Mouse (Mus musculus) lung, postnatal 14 days (tissue): Measurements from ENCODE around the gene Tmem45a2.
"Not testable (repeated sequence)": the region's sequence is repeated elsewhere in the genome, so short reads cannot be mapped to it uniquely, and the experiment has no call there.

Experiments used
- DNase-seq: peaks from one replicate; pipeline ENCODE4 v3.0.0; 2021

Gene Tmem45a2

DNA sequence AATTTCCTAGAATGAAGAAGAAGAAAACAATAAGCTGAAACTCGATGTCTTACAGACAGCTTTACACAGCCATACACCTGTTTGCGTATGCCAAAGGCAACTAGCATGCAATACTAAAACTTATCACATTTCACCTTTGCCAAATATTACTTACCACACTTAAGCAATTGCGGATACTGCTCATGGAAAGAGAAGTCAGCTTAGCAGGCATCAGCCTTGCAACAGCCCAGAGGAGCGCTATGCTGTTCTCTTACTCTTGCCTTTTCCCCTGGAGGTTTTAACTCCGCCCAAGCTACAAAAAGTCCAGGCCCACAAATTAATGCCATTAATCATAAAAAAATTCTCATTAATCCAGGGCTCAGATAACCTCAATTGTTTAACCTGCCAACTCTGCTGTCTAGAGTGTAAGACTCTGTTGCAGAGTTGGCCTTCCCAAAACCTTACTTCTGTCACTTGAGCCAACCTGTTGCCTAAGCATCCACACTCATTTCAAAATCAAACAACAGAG, at the start of gene Tmem45a2:
TSS of gene Tmem45a2 (minus strand) at position 241 of the 508 bp plus-strand sequence.
- DNase-seq, result no peak

DNA sequence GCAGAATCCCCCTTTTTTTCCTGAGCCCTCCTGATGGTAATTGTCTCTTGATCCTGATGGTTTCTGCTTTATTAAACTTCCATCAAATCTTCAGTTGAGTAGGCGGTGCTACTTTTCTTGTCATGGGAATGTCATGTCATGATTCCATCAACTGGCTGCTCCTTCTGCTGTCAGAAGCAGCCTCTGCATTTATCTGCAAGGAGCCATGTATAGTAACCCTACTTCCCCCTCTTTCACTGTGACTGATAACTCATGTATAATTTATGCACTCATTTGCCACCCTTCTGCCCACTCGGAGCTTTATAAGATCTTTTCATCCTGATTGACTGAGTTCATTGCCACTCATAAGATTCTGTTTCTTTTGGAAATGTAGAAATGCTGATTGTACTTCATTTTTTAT, 46.4 kb upstream of the Tmem45a2 start:
- DNase-seq, result no peak

DNA sequence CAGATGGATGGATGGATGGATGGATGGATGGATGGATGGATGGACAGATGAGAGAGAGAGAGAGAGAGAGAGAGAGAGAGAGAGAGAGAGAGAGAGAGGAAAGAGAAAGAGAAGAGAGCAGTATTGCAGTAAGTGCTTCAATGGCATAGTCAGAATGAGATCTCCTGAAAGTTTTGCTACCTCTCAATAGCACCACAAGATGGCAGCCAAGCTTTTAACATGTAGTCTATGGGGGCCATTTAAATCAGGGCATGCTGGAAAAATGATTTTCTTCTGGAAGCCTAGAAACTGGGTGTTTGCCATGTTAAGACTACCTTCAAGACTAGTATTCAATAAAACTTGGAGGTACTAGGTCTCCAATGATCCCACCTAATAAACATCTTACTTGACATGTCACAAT, 44.9 kb upstream of the Tmem45a2 start:
- DNase-seq, result peak; percentile 11

DNA sequence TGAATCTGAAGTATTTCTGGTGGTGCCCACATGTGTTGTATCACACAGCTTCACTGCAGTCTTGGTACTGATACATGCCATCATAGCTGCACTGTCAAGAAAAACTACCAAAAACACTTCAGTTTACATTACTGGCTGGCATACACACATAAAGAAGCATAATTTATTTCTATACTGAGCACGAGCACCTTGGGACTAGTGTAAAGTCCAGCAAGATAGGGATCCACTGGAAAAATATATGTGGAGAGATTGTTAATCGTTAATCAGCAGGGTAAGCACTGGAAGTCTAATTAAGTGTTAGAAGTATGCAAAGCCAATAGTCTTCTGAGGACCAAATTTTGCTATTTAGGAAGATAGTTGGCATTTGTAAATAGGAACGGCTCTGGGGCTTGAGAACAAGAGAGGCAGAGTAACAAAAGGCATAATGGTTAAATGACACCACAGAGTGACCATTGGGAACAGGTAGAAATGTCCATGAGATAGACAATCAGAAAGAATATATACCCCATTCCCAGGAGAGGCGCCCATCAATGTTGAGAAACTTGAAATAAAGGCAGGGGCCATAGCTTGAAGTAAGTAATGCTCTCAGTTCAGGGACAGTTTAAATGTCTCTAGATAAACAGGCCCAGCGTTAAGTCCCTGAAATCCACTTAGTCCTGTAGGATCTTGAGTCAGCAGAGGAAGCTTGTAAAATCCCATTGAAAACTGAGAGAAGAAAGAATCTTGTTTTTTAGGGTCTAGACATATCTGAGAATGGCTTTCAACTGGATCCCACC, 35.2 kb upstream of the Tmem45a2 start:
- DNase-seq, result no peak

DNA sequence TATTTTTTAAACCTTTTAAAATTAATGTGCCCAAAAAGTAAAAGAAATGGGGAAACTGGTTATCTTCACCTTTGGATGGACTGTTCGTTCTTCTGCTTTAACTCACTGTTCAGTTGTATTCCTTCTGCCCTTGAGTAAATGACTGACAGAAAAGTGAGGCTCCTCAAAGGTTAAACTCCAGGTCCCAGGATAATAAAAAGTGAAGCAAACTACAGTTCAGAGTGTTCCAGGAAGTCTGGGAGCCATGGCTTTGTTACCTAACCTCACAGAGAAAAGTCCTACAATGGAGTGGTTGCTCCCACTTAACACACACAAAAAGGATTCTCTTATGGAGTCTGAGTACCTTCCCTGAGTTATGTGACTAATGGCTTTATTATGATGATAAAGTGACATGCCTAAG, 30.0 kb upstream of the Tmem45a2 start:
- no peak for DNase-seq

DNA sequence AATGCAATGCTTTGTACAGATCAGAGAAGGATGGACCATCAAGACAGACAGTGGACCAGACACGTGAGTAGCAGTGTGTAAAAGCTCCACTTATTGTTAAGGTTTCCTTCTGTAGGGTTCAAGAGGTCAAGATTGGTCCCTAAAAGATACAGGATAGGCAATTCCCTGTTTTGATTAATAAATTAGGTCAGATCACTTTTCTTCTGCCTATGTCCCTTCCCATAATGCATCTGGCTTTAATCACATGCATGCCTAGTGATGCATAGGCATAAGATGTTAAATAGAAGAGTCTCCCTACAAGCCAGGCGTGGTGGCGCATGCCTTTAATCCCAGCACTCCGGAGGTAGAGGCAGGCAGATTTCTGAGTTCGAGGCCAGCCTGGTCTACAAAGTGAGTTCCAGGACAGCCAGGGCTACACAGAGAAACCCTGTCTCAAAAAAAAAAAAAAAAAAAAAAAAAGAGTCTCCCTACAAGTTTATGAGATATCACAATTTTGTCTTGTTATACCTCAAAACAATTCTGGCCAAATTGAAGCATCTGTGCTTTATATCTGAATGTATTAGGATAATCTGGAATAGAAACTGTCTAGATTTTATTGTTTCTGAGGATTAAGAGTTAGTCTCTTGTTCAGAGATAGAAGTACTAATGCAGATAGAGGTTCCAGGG, 28.5 kb upstream of the Tmem45a2 start:
- DNase-seq, result no peak

DNA sequence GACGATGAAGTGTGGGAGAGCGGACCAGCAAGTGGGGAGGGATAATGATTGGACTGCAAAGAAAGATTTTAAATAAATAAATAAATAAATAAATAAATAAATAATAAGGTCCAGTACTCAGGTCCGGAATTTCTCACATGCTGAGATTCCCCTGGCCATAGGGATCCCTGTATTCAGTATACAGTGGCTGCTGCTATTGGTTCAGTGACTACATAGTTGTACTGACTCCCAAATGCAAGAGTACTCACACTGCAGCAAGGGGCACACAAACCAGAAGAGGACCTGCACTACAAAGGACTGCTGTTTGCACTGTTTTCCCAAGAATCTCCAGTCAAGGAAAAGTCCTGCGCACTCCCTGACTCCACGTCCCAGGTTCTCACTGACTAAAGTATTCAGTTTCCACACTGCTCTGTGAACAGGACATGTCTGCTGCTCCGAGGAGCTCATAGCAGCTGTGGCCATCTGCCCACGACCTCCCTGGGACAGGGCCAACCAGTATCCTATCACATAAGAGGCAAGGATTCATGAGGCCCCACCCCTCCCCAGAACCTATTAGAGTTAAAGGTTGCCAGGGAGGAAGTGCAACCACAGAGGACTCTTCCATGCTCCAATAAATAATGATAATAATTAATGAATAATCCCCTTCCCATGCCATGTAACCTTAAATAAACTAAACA, 27.4 kb upstream of the Tmem45a2 start:
- no peak for DNase-seq

DNA sequence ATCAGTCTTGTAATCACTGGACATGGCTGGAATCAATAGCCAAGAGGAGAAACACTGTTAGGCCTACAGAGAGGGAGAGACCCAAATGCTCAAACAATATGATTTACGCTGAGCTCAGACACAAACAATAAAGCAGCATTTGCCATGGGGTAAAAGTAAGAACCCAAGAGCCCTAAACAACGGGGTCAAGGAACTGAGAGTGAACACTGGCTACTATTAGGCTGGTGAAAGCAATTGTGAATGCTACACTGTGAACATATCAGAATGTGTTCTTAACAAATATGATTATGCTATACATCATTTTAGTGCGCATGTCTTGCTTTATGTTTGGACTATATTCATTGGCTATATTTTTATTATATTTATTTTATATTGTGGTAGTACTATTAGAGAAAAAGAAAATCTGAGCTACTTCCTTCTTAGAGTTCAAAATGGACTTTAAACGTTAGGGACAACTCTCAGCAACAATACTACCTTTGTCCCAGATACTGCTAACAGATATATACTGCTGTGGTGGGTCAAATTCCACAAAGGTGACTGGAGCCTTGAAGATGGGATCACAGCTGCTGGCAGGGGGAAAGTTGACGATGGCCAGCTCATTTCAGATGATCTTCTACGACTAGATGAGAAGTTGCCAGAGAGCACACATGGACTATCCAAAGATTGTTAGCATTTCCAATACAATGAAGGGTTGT, 21.9 kb upstream of the Tmem45a2 start:
- no peak for DNase-seq

DNA sequence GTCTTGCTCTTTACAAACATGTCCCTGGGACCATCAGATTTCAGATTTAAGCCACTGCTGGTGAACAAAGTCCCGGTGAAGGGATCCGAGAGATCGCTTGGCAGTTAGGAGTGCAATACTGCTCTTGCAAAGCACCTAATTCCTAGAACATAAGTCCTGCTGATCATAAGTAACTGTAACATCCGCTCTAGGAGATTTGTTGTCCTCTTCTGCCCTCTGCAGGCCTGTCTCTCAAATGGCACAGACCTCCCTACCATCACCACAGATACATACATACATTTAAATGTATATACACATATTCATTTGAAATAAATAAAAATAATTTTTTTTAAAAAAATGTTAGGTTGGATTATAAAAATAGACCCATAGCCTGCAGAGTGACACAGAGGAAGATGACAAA, 21.3 kb upstream of the Tmem45a2 start:
- DNase-seq, result peak; percentile 52

DNA sequence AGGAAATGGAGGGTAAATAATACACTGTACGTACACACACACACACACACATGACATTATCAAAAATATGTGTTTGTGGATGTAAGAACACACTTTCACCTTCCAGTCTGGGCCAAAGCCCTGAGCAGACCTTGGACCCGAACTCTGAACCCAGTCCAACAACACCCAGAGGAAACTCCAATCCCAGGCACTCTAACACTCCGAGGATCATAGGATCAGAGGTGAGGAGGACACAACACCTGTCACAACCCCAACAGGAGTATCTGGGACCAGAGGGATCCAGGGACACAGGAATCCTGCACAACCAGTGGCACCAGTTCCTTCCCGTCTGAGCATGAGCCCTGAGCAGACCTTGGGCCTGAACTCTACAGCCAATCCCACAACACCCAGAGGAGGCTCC, 8.4 kb upstream of the Tmem45a2 start:
- no peak for DNase-seq

DNA sequence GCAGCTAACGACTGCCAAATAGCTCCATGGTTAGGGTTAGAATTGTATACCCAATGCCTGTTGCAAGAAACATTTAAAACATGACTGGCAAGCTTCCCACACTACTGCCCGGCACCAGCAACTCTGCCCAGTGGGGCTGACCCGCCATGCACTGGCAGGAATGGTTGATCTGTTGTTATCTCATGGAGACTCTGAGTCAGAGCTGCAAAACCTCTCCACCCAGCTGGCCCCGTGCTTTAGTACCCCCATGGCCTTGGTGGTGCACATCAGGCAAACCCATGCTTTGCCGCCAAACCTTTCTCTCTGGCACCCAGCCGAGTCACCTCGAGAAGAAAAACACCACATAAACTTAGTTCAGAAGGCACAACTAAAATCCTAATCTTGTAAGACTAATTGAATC, 4.8 kb upstream of the Tmem45a2 start:
- no peak for DNase-seq

DNA sequence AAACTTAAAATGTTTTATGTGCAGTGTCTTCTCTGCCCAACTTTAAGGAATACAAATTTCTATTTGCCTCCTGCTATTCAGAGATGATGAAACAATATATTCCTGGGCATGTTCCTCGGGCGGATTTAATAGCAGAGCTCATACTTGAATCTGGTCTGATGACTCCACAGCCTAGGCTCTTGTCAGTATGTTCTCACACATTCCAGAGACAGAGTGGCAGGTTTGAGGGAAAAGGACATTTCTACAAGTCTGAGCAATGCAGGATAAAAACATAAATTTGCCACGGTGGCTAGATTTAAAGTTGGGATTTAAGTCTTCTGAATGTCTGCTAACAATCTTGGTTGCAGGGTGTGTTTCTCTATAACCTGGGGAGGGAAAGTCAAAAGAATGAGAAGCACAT, 9.1 kb downstream of the Tmem45a2 start:
- DNase-seq, result no peak

DNA sequence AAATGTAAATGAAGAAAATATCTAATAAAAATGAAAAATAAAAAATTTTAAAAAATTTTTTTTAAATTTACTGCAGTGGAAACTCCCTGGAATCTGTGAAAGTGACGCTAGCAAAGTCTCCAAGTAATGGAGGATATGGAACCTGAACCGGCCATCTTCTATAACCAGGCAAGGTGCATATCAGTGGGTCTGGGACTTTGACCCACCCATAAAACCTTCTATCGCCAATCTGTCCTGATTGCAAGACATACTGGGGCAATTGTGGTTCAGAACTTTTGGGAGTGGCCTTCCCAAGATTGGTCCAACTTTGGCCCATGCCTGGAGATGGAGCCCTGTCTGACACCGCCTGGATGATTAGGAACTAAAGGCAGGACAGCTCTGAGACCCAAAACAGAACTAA, 14.2 kb downstream of the Tmem45a2 start:
- no peak for DNase-seq

DNA sequence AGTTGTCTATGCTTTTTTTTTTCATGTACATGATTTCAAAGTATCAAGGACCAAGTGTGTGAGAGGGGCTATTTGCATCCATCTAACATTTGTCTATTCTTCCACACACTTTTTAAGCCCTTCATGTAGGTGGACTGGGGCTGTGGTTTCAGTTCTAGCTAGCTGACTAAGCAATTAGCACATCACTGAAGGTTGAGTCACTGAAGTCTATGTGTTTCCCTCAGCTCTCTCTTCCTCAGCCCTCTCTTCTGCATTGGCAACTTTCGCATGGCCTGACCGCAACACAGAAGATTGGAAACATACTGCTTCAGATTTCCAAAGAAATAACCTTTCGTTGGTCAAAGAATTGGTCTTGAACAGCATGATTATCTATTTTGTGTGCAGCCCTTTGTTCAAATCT, 21.2 kb downstream of the Tmem45a2 start:
- no peak for DNase-seq

DNA sequence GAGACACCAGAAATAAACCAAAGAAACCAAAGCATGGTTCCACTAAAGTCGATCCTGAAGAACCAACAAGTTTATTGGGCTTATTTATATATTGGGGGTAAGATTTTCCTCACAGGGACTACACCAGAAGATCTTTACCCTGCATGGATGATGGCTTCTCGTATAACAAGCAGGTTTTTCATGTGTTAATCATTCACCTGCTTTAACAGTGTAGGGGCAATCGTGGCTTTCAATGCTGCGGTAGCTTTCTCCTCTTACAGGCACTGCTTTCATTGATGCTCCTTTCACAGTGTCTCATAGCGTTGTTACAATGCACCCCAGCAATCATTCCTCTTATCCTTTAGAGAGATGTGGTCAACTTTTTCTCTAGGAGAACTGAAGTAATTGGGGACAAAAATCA, 32.6 kb downstream of the Tmem45a2 start:
- no peak for DNase-seq

DNA sequence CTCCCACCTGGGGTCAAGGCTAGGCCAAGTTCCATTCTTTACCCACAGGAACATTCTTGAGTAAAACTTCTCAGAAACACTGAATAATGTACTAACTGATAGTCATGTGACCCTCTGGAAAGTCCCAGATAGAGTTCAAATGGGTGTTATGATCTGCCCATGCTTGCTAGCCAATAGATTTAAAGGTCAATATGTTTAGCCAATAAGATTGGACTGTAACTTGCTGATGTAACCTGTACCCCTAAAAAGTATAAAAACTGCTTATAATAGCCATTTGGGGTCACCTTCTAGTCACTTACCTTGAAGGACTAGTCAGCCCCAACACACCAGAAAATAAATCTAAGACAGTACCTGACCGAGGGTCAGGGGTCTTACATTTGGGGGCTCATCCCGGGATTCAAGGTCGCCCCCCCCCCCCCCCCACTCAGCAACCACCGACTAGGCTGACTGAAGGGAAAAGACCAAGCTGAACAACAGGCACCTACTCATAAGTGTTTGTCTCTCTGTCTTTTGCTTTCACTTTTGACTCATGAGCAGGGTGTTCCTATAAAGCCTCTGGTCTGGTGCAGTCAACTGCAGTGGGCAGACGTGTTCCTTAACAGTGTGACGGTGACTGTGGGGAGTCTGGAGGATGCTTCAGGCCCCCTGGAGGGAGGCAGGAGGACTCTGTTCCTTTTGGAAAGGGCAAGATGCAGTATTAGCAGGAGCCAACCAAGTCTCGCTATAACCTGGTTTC, 40.9 kb downstream of the Tmem45a2 start:
- DNase-seq, result no peak

DNA sequence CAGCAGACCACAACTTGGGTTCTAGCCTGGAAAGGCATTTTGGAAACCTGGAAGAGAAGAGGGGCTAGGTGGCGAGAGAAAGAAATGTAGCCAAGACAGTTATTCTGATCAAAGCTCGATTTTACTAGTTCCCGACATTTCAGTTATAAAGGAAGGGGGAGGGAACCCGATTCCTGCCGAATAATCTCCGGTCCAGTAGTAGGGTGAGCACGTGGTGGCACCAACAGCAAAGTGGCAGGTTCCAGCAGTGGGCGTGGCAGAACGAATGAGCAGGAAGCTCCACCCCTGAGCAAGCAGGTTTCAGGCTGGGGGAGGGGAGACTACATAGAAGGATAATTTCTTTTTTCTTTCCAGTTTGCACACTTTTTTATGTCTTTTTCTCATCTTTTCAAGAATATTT, 72.9 kb downstream of the Tmem45a2 start:
- not testable (repeated sequence) for DNase-seq
